Mouse (Mus musculus) kidney, embryonic 16.5 days (tissue): ENCODE results near the gene Heph. TPM values are rescaled to one million over a fixed set of nuclear protein-coding genes. Genes with fewer than 3 reads are reported as not detected.
A peak's percentile ranks its signal among the peaks of the same experiment; 100 is the strongest.
"Not testable (repeated sequence)": the region's sequence is repeated elsewhere in the genome, so short reads cannot be mapped to it uniquely, and the experiment has no call there.

Experiments
- ATAC-seq: fragments of 200-750 bp; cut with Nextera tagmentation; 2 replicates; pipeline ENCODE4 v1.8.0; 2017; ENCODE audit warnings: moderate TSS enrichment; ENCODE audit not compliant: low FRiP score, low TSS enrichment
- H3K27ac ChIP-seq: fragments of 300-500 bp; sonication (generic); 2 replicates; pipeline ENCODE4 v1.5.1; 2014; ENCODE audit warnings: low read length
- H3K27me3 ChIP-seq: fragments of 300-500 bp; sonication (generic); 2 replicates; pipeline ENCODE4 v1.6.1; 2014; ENCODE audit warnings: low read length, control low read depth, mixed read lengths; ENCODE audit not compliant: insufficient read depth
- H3K36me3 ChIP-seq: fragments of 300-500 bp; sonication (generic); 2 replicates; pipeline ENCODE4 v1.6.1; 2014; ENCODE audit warnings: low read length, control low read depth, mixed read lengths; ENCODE audit not compliant: insufficient read depth
- H3K4me1 ChIP-seq: fragments of 300-500 bp; sonication (generic); 2 replicates; pipeline ENCODE4 v1.6.1; 2014; ENCODE audit warnings: low read length, control low read depth, mixed read lengths; ENCODE audit not compliant: insufficient read depth
- H3K4me2 ChIP-seq: fragments of 300-500 bp; sonication (generic); replicated peaks from 2 replicates; pipeline ENCODE4 v1.6.1; 2014; ENCODE audit warnings: low read depth, low read length
- H3K4me3 ChIP-seq: fragments of 300-500 bp; sonication (generic); 2 replicates; pipeline ENCODE4 v1.5.1; 2014; ENCODE audit warnings: mild to moderate bottlenecking, low read length
- H3K9ac ChIP-seq: fragments of 300-500 bp; sonication (generic); replicated peaks from 2 replicates; pipeline ENCODE4 v1.6.1; 2014; ENCODE audit warnings: low read length
- H3K9me3 ChIP-seq: fragments of 300-500 bp; sonication (generic); 2 replicates; pipeline ENCODE4 v1.6.1; 2016; ENCODE audit warnings: low read length, control low read depth
- WGBS: fragments of 180-500 bp; shearing (Covaris S2); extraction: QIAGEN DNeasy Blood & Tissue Kit; methylation state at CpG from one replicate; pipeline ENCODE4 v1.1.7; 2014; 5-methylcytosine and 5-hydroxymethylcytosine counted together
- polyA plus RNA-seq: library from polyadenylated mRNA; unstranded; fragments of >200 nt; fragmentation: Nextera tagmentation; extraction: Ambion mirVana; gene quantifications from 2 replicates; pipeline ENCODE4 v1.2.1, GENCODE M21; 2015

Heph gene
- polyA plus RNA-seq: 28.0 and 30.9 TPM in 2 replicates

DNA sequence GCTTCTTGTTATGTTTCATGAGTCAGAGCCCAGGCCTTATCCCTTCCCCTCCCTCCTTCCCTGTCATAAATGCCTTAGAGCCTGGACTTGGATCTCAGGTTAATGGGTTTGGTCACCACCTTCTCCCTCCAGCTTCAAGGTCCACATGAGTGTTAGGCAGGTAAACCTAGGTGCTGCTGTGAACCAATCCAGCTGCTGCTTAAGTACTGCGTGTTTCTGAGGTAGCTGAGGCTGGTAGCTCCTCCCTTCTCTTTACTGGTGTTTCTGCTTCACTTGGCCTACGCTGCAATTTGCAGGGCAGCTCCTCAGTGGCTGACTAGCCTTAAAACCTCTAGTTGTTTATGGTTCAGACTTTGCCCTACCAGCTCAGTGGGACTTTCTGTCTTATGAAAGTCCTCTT, at the start of gene Heph:
TSS of gene Heph (plus strand) at position 211 of the 400 bp plus-strand sequence.
- Histone ChIP-seq H3K4me3 (peak within 1 kb of the TSS; percentile 50), H3K27ac (no peak within 1 kb of the TSS), H3K36me3 (no peaks in the 10 kb centered on the region), H3K9me3 (no peaks in the 10 kb centered on the region), H3K4me1 (no peaks in the 10 kb centered on the region; the same call in 1 of the 2 replicates), H3K4me2 (peak within 1 kb of the TSS; percentile 43), H3K27me3 (no peaks in the 10 kb centered on the region), H3K9ac (peak within 1 kb of the TSS; percentile 65)
- ATAC-seq: peak; percentile 57; the same call in 1 of the 2 replicates
- 39% methylated on average over 2 of the region's 2 CpGs for WGBS

- not testable (repeated sequence) for H3K4me2 ChIP-seq, H3K27ac ChIP-seq, H3K9me3 ChIP-seq, H3K9ac ChIP-seq, H3K4me1 ChIP-seq, ATAC-seq, H3K4me3 ChIP-seq, H3K27me3 ChIP-seq, H3K36me3 ChIP-seq
- 70% methylated on average over 4 of the region's 4 CpGs for WGBS
Observed at GRCm38 (mm10) chrX:96415351-96415750, 39.8 kb upstream of the Heph start.

GRCm38 (mm10) chrX:96416970-96417369, 38.2 kb upstream of the Heph start:
- Histone ChIP-seq H3K36me3 (no peaks in the 10 kb centered on the region), H3K4me1 (no peaks in the 10 kb centered on the region), H3K9me3 (no peaks in the 10 kb centered on the region), H3K4me2 (no peak overlapping the region), H3K27ac (no peak overlapping the region), H3K9ac (no peak overlapping the region), H3K27me3 (no peaks in the 10 kb centered on the region), H3K4me3 (no peak overlapping the region)
- ATAC-seq: no peak
- WGBS: 93% methylated on average over 1 of the region's 1 CpGs

GRCm38 (mm10) chrX:96417733-96418132, 37.4 kb upstream of the Heph start:
- no peaks in the 10 kb centered on the region for H3K9me3 ChIP-seq
- H3K4me2 ChIP-seq: no peak overlapping the region
- H3K27me3 ChIP-seq: no peaks in the 10 kb centered on the region
- no peak overlapping the region for H3K27ac ChIP-seq
- no peaks in the 10 kb centered on the region for H3K36me3 ChIP-seq
- WGBS: 64% methylated on average over 1 of the region's 1 CpGs
- no peak overlapping the region for H3K9ac ChIP-seq
- H3K4me3 ChIP-seq: no peak overlapping the region
- no peaks in the 10 kb centered on the region for H3K4me1 ChIP-seq
- ATAC-seq: no peak

DNA sequence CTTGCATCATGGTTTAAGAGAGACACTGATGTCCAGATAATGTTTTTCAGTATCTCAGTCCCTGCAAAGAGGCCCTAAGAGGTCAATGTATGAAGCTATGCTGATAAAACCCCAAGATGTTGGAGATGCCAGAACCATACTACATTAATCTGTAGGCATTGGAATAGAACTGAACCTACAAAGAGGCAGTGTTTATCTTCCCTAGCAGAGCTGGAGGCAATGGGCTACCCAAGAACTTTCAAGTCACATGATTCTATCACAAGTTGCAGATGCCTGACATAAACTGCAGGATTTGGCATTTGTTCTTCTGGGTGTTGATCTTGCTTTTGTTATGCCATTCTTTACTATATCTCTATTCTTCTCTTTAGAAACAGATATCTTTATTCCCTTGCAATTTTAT, 35.8 kb upstream of the Heph start:
- no peak overlapping the region for H3K9ac ChIP-seq
- H3K36me3 ChIP-seq: no peaks in the 10 kb centered on the region
- no peak overlapping the region for H3K27ac ChIP-seq
- no peaks in the 10 kb centered on the region for H3K27me3 ChIP-seq
- no peak overlapping the region for H3K4me2 ChIP-seq
- no peak for ATAC-seq
- no peak overlapping the region for H3K4me3 ChIP-seq
- H3K9me3 ChIP-seq: no peaks in the 10 kb centered on the region
- no peaks in the 10 kb centered on the region for H3K4me1 ChIP-seq

DNA sequence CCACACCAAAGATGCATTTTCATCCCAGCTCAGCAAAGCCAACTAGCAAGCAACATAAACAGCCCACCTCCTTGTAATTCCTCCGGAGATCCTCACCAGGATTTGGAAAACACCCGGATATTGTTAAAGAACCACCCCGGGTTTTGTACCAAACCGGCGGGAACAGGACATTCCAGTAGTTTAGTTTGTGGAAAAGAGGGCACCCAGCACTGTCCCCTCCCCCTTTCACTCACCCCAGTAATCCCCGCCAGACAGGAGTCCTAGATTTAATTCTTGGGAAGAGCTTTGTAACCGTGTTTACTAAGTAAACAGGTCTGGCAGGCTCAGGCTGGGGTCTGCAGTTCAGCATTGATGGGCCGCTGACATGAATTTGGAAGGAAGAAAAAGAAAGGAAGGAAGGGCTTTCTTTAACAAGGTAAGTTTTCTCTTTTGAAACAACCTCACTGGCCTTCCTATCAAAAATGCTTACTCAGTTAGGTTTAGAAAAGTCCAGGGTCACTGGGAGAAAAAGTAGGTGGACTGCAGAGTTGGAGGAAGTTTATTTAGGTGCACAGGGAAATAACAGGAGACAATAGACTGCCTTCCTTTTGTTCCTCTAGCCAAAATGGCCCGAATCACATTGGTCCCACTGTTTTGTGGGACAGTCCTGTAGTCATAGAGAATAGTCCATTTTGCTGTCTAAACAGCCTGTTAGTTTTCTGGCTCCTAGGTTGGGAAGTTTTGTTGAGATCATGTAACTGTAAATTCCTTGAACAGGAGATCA, 1.2 kb downstream of the Heph start, which contains the start of gene Hsf3:
TSS of gene Hsf3 (minus strand) at position 94 of the 763 bp plus-strand sequence.
- WGBS: 25% methylated on average over 9 of the region's 9 CpGs
- Histone ChIP-seq H3K4me3 (peak within 1 kb of the TSS; percentile 50), H3K27ac (peak within 1 kb of the TSS; percentile 34; the same call in 1 of the 2 replicates)

GRCm38 (mm10) chrX:96501580-96501979, 46.4 kb downstream of the Heph start:
- H3K9me3 ChIP-seq: no peaks in the 10 kb centered on the region
- H3K4me3 ChIP-seq: no peak overlapping the region
- H3K9ac ChIP-seq: no peak overlapping the region
- no peak overlapping the region for H3K4me2 ChIP-seq
- H3K27ac ChIP-seq: no peak overlapping the region
- 76% methylated on average over 1 of the region's 1 CpGs for WGBS
- ATAC-seq: no peak
- H3K36me3 ChIP-seq: no peaks in the 10 kb centered on the region
- H3K27me3 ChIP-seq: no peaks in the 10 kb centered on the region
- H3K4me1 ChIP-seq: no peaks in the 10 kb centered on the region

More for the DNA sequence above, 1.2 kb downstream of the Heph start, which contains the start of gene Hsf3:
- peak within 1 kb of the TSS; percentile 65 for H3K9ac ChIP-seq
- H3K27me3 ChIP-seq: no peaks in the 10 kb centered on the region
- peak; percentile 92; the same call in 1 of the 2 replicates for ATAC-seq
- no peaks in the 10 kb centered on the region; the same call in 1 of the 2 replicates for H3K4me1 ChIP-seq
- no peaks in the 10 kb centered on the region for H3K36me3 ChIP-seq
- peak within 1 kb of the TSS; percentile 43 for H3K4me2 ChIP-seq
- no peaks in the 10 kb centered on the region for H3K9me3 ChIP-seq

Other genes starting within 250 kb of the Heph start
- gene Vsig4, start 161.9 kb upstream of the Heph start, polyA plus RNA-seq: not detected in 2 replicates
- gene Hsf3, start 935 bp downstream of the Heph start, polyA plus RNA-seq: 0.10 TPM in 2 replicates